Comparison of ENCODE assay signal across 8 mouse cellular contexts in genomic region chr10:128498590-128498989, GRCm38 (mm10). TPM values are rescaled to one million over a fixed set of nuclear protein-coding genes. Genes with fewer than 3 reads are reported as not detected.
DNase-seq lines count a peak whose midpoint lies in the region; ATAC-seq and TF ChIP-seq lines count a peak whose summit lies in the region.

TSS of gene Myl6b (minus strand) at chr10:128498685.

- no peaks in the 10 kb centered on the region for H3K9me3 ChIP-seq in hindbrain, embryonic 14.5 days (ENCODE audit: control insufficient read depth, low read length)

- H3K4me1 ChIP-seq in hindbrain, embryonic 14.5 days (replicated peaks; ENCODE audit: control insufficient read depth, insufficient read depth, low read length) = peaks cover 16% of the 10 kb centered on the region

- no peak for TF ChIP-seq CTCF in Patski (IDR thresholded peaks at IDR 0.05)

- ATAC-seq in Patski = peak; percentile 82
- ATAC-seq in hindbrain, embryonic 14.5 days (ENCODE audit: low FRiP score) = peak; percentile 83

- H3K4me3 ChIP-seq in hindbrain, embryonic 14.5 days (replicated peaks; ENCODE audit: low read length) = peak within 1 kb of the TSS; percentile 49

- no peaks in the 10 kb centered on the region for H3K27me3 ChIP-seq in Patski
- no peaks in the 10 kb centered on the region for H3K27me3 ChIP-seq in hindbrain, embryonic 14.5 days (ENCODE audit: control insufficient read depth, insufficient read depth, low read length)

- peak; percentile 68 for DNase-seq in Patski (ENCODE audit: low read depth, low spot score)
- DNase-seq in cerebellum, postnatal 14 days = peak; percentile 97
- peak; percentile 90 to 93 for DNase-seq in frontal cortex, postnatal 14 days (ENCODE audit: low spot score in 2 of 2)
- DNase-seq in hindbrain, embryonic 14.5 days (ENCODE audit: low spot score) = peak; percentile 88
- peak; percentile 94 to 95 for DNase-seq in layer of hippocampus, postnatal 36 days
- peak; percentile 99 for DNase-seq in lung, postnatal 36 days
- DNase-seq in retina, postnatal 1 day = peak; percentile 99
- DNase-seq in urinary bladder, adult 18-20 months (ENCODE audit: low spot score in 2 of 2) = peak; percentile 87 to 94

- peak within 1 kb of the TSS; percentile 78 for H3K4me2 ChIP-seq in hindbrain, embryonic 14.5 days (replicated peaks)

- POLR2A ChIA-PET in Patski (lab: Charles Lee) = interaction anchor here (2.2 kb wide), 1 partner anchor 49 kb away, joined by 8 read pairs; the partner anchor contains the start of gene Zc3h10

- peak within 1 kb of the TSS; percentile 48 for H3K9ac ChIP-seq in hindbrain, embryonic 14.5 days

- CTCF ChIA-PET in Patski (lab: Charles Lee) = interaction anchor here (1.1 to 1.4 kb wide), 2 partner anchors 15 to 22 kb away, joined by 3 to 4 read pairs; no protein-coding TSS in a partner anchor

- peak within 1 kb of the TSS; percentile 69 for H3K27ac ChIP-seq in hindbrain, embryonic 14.5 days

- in situ Hi-C loops in Patski (cut with MboI; ENCODE audit: low pct_unique_long_range_greater_than_20kb) = no loop called here

- no peaks in the 10 kb centered on the region for H3K36me3 ChIP-seq in hindbrain, embryonic 14.5 days (replicated peaks; ENCODE audit: control insufficient read depth, insufficient read depth)

- 1% methylated on average over 27 of the region's 27 CpGs for WGBS in hindbrain, embryonic 14.5 days

RNA-seq across cellular contexts. Expression of gene Myl6b, which starts in this region (rescaled TPM):
- polyA plus RNA-seq in Patski (2021) = 54.1 TPM
- 5.8 and 6.1 TPM in 2 replicates for polyA plus RNA-seq in hindbrain, embryonic 14.5 days (2014; fragmentation: Nextera tagmentation; extraction: Ambion mirVana)
- 10 to 100 TPM; 16.2 to 19.3 TPM for total RNA-seq in layer of hippocampus, postnatal 36 days (2021)

Comparison
In these comparisons a context has a peak if more than half of its experiments do, and no peak if none do; other contexts are left out.
1. Peak in every context shown above with its lines: DNase-seq, ATAC-seq, H3K4me3 ChIP-seq and H3K27ac ChIP-seq.